Mouse (Mus musculus) neural tube, embryonic 11.5 days (tissue): ENCODE results near the gene Eya3. TPM values are rescaled to one million over a fixed set of nuclear protein-coding genes. Genes with fewer than 3 reads are reported as not detected.

Experiments used
- ATAC-seq: fragments of 200-750 bp; cut with Nextera tagmentation; 2 replicates; pipeline ENCODE4 v1.8.0; 2017; ENCODE audit warnings: moderate number of reproducible peaks, mild to moderate bottlenecking, moderate TSS enrichment, moderate library complexity; ENCODE audit not compliant: insufficient read depth, low FRiP score, low TSS enrichment
- DNase-seq: peaks from one replicate; pipeline ENCODE4 v3.0.0-alpha.2; 2015; ENCODE audit warnings: low spot score
- H3K27ac ChIP-seq: fragments of 300-500 bp; sonication (generic); 2 replicates; pipeline ENCODE4 v1.5.1; 2014; ENCODE audit warnings: low read depth, mild to moderate bottlenecking, low read length
- H3K27me3 ChIP-seq: fragments of 300-500 bp; sonication (generic); 2 replicates; pipeline ENCODE4 v1.6.1; 2014; ENCODE audit warnings: mild to moderate bottlenecking, low read length, mixed read lengths; ENCODE audit not compliant: control insufficient read depth, insufficient read depth
- H3K36me3 ChIP-seq: fragments of 300-500 bp; sonication (generic); 2 replicates; pipeline ENCODE4 v1.6.1; 2014; ENCODE audit warnings: mild to moderate bottlenecking, low read length, moderate library complexity, mixed read lengths; ENCODE audit not compliant: control insufficient read depth, insufficient read depth
- H3K4me1 ChIP-seq: fragments of 300-500 bp; sonication (generic); 2 replicates; pipeline ENCODE4 v1.6.1; 2014; ENCODE audit warnings: low read length, mixed read lengths; ENCODE audit not compliant: control insufficient read depth, insufficient read depth
- H3K4me2 ChIP-seq: fragments of 300-500 bp; sonication (generic); 2 replicates; pipeline ENCODE4 v1.6.1; 2014; ENCODE audit warnings: low read depth, mild to moderate bottlenecking, moderate library complexity
- H3K4me3 ChIP-seq: fragments of 300-500 bp; sonication (generic); 2 replicates; pipeline ENCODE4 v1.5.1; 2014; ENCODE audit warnings: low read depth, low read length
- H3K9ac ChIP-seq: fragments of 300-500 bp; sonication (generic); 2 replicates; pipeline ENCODE4 v1.6.1; 2014; ENCODE audit warnings: mild to moderate bottlenecking, low read length
- H3K9me3 ChIP-seq: fragments of 300-500 bp; sonication (generic); 2 replicates; pipeline ENCODE4 v1.6.1; 2016; ENCODE audit warnings: low read length; ENCODE audit not compliant: control insufficient read depth
- WGBS: fragments of 180-500 bp; shearing (Covaris S2); extraction: QIAGEN DNeasy Blood & Tissue Kit; methylation state at CpG from one replicate; pipeline ENCODE4 v1.1.7; 2014; 5-methylcytosine and 5-hydroxymethylcytosine counted together
- polyA plus RNA-seq: library from polyadenylated mRNA; unstranded; fragments of >200 nt; fragmentation: Nextera tagmentation; extraction: Ambion mirVana; gene quantifications from 2 replicates; pipeline ENCODE4 v1.2.1, GENCODE M21; 2014

The Eya3 gene
- polyA plus RNA-seq, 1 experiment from 2014 or later: 28.4 TPM

- no peak overlapping the region for H3K4me2 ChIP-seq
- no peaks in the 10 kb centered on the region for H3K36me3 ChIP-seq
- no peak overlapping the region for H3K27ac ChIP-seq
- H3K4me1 ChIP-seq: no peaks in the 10 kb centered on the region
- H3K9me3 ChIP-seq: no peaks in the 10 kb centered on the region
- no peak for ATAC-seq
- DNase-seq: no peak
- 94% methylated on average over 7 of the region's 7 CpGs for WGBS
- H3K9ac ChIP-seq: no peak overlapping the region
- H3K27me3 ChIP-seq: no peaks in the 10 kb centered on the region
- no peak overlapping the region for H3K4me3 ChIP-seq
Observed at GRCm38 (mm10) chr4:132741491-132741890, 102.7 kb downstream of the Eya3 start.

GRCm38 (mm10) chr4:132743992-132744911 lies 105.5 kb downstream of the Eya3 start:
- Histone ChIP-seq H3K9ac (no peak overlapping the region), H3K9me3 (no peaks in the 10 kb centered on the region), H3K4me2 (no peak overlapping the region), H3K4me3 (no peak overlapping the region), H3K27ac (no peak overlapping the region), H3K36me3 (no peaks in the 10 kb centered on the region), H3K4me1 (no peaks in the 10 kb centered on the region), H3K27me3 (no peaks in the 10 kb centered on the region)
- DNase-seq (no peak), ATAC-seq (no peak)
- 89% methylated on average over 11 of the region's 11 CpGs for WGBS

- H3K27me3 ChIP-seq: no peaks in the 10 kb centered on the region
- DNase-seq (no peak), ATAC-seq (no peak)
- no peaks in the 10 kb centered on the region for H3K9me3 ChIP-seq
- H3K4me1 ChIP-seq: no peaks in the 10 kb centered on the region
- H3K27ac ChIP-seq: no peak overlapping the region; the same call in 1 of the 2 replicates
- no peak overlapping the region for H3K4me3 ChIP-seq
- no peaks in the 10 kb centered on the region for H3K36me3 ChIP-seq
- WGBS: 91% methylated on average over 9 of the region's 9 CpGs
- H3K4me2 ChIP-seq: no peak overlapping the region
- no peak overlapping the region for H3K9ac ChIP-seq
Observed at GRCm38 (mm10) chr4:132746911-132747517, 108.2 kb downstream of the Eya3 start.

GRCm38 (mm10) chr4:132747664-132748259 lies 109.0 kb downstream of the Eya3 start:
- Histone ChIP-seq H3K9ac (no peak overlapping the region), H3K27me3 (no peaks in the 10 kb centered on the region), H3K4me2 (no peak overlapping the region), H3K36me3 (no peaks in the 10 kb centered on the region), H3K9me3 (no peaks in the 10 kb centered on the region), H3K27ac (no peak overlapping the region), H3K4me3 (no peak overlapping the region), H3K4me1 (no peaks in the 10 kb centered on the region)
- ATAC-seq (no peak), DNase-seq (no peak)
- WGBS: 73% methylated on average over 9 of the region's 9 CpGs

GRCm38 (mm10) chr4:132748778-132749177 lies 110.0 kb downstream of the Eya3 start:
- no peak overlapping the region for H3K9ac ChIP-seq
- no peak overlapping the region for H3K27ac ChIP-seq
- no peaks in the 10 kb centered on the region for H3K9me3 ChIP-seq
- WGBS: 91% methylated on average over 4 of the region's 4 CpGs
- ATAC-seq (no peak), DNase-seq (no peak)
- H3K36me3 ChIP-seq: no peaks in the 10 kb centered on the region
- H3K27me3 ChIP-seq: no peaks in the 10 kb centered on the region
- no peak overlapping the region for H3K4me3 ChIP-seq
- H3K4me1 ChIP-seq: no peaks in the 10 kb centered on the region
- no peak overlapping the region for H3K4me2 ChIP-seq

GRCm38 (mm10) chr4:132749258-132749982 lies 110.6 kb downstream of the Eya3 start:
- no peak overlapping the region for H3K27ac ChIP-seq
- 83% methylated on average over 6 of the region's 6 CpGs for WGBS
- ATAC-seq (no peak), DNase-seq (no peak)
- H3K36me3 ChIP-seq: no peaks in the 10 kb centered on the region
- H3K9ac ChIP-seq: no peak overlapping the region
- no peaks in the 10 kb centered on the region for H3K4me1 ChIP-seq
- H3K27me3 ChIP-seq: no peaks in the 10 kb centered on the region
- H3K4me3 ChIP-seq: no peak overlapping the region
- H3K9me3 ChIP-seq: no peaks in the 10 kb centered on the region
- H3K4me2 ChIP-seq: no peak overlapping the region

GRCm38 (mm10) chr4:132752992-132753391 lies 114.2 kb downstream of the Eya3 start:
- no peak overlapping the region for H3K4me2 ChIP-seq

GRCm38 (mm10) chr4:132756974-132757373 lies 118.2 kb downstream of the Eya3 start, which contains the start of gene Smpdl3b:
Gene Smpdl3b, minus strand, starts transcription at chr4:132757252.
- DNase-seq: peak; percentile 80
- Histone ChIP-seq H3K9me3 (no peaks in the 10 kb centered on the region), H3K27me3 (0 out of 2 replicates have a peak, but pooled peaks cover 2% of the 10 kb centered on the region), H3K9ac (peak within 1 kb of the TSS; percentile 56), H3K27ac (no peak within 1 kb of the TSS), H3K4me1 (no peaks in the 10 kb centered on the region), H3K4me2 (peak within 1 kb of the TSS; percentile 68), H3K4me3 (peak within 1 kb of the TSS; percentile 27), H3K36me3 (no peaks in the 10 kb centered on the region)
- peak; percentile 38; the same call in 1 of the 2 replicates for ATAC-seq
- 1% methylated on average over 22 of the region's 22 CpGs for WGBS

More at GRCm38 (mm10) chr4:132752992-132753391, 114.2 kb downstream of the Eya3 start:
- no peaks in the 10 kb centered on the region for H3K36me3 ChIP-seq
- ATAC-seq (no peak), DNase-seq (no peak)
- H3K9me3 ChIP-seq: no peaks in the 10 kb centered on the region
- no peak overlapping the region for H3K9ac ChIP-seq
- H3K4me1 ChIP-seq: no peaks in the 10 kb centered on the region
- 81% methylated on average over 6 of the region's 6 CpGs for WGBS
- H3K27me3 ChIP-seq: 0 out of 2 replicates have a peak, but pooled peaks cover 2% of the 10 kb centered on the region
- no peak overlapping the region for H3K27ac ChIP-seq
- no peak overlapping the region for H3K4me3 ChIP-seq
